Mouse (Mus musculus): ENCODE measurements at regions not wholly inside any gene's neighbourhood (a gene's known extent, or its start where the extent isn't known, plus 50 kb on each side); places are given as distances from the start of the nearest gene placed in this dataset.
A peak's percentile ranks its signal among the peaks of the same experiment; 100 is the strongest.
"Not testable (repeated sequence)": the region's sequence is repeated elsewhere in the genome, so short reads cannot be mapped to it uniquely, and the experiment has no call there.

- DNase-seq (ENCODE audit: low spot score), result no peak
Observed at GRCm38 (mm10) chr3:69669541-69669940, 52.2 kb upstream of the Nmd3 start.

GRCm38 (mm10) chr3:69667820-69668219, 54.0 kb upstream of the Nmd3 start:
- no peak for DNase-seq (ENCODE audit: low spot score)

GRCm38 (mm10) chr3:69667359-69667758, 54.4 kb upstream of the Nmd3 start:
- no peak for DNase-seq (ENCODE audit: low spot score)

GRCm38 (mm10) chr3:69664277-69664676, 57.5 kb upstream of the Nmd3 start:
- no peak for DNase-seq (ENCODE audit: low spot score)

- DNase-seq (ENCODE audit: low spot score), result no peak
Observed at GRCm38 (mm10) chr3:69658185-69658584, 59.4 kb upstream of the B3galnt1 start.

GRCm38 (mm10) chr3:69657570-69657969, 58.8 kb upstream of the B3galnt1 start:
- no peak for DNase-seq (ENCODE audit: low spot score)

GRCm38 (mm10) chr3:69655651-69656050, 56.9 kb upstream of the B3galnt1 start:
- not testable (repeated sequence) for DNase-seq (ENCODE audit: low spot score)

GRCm38 (mm10) chr3:69655001-69655400, 56.2 kb upstream of the B3galnt1 start:
- peak; percentile 29 for DNase-seq (ENCODE audit: low spot score)

GRCm38 (mm10) chr3:69653361-69653760, 54.6 kb upstream of the B3galnt1 start:
- not testable (repeated sequence) for DNase-seq (ENCODE audit: low spot score)

- no peak for DNase-seq (ENCODE audit: low spot score)
Observed at GRCm38 (mm10) chr3:69649561-69649960, 50.8 kb upstream of the B3galnt1 start.
